Mouse (Mus musculus) heart, embryonic 11.5 days (tissue): ENCODE data around the gene Sf3a1. TPM values are rescaled to one million over a fixed set of nuclear protein-coding genes. Genes with fewer than 3 reads are reported as not detected.

Source experiments
- ATAC-seq: fragments of 200-750 bp; cut with Nextera tagmentation; replicated peaks from 2 replicates; pipeline ENCODE4 v1.8.0; 2017; ENCODE audit warnings: moderate library complexity; ENCODE audit not compliant: insufficient number of reproducible peaks, low FRiP score, low TSS enrichment
- H3K27ac ChIP-seq: fragments of 300-500 bp; sonication (generic); 2 replicates; pipeline ENCODE4 v1.5.1; 2014; ENCODE audit warnings: mild to moderate bottlenecking, low read depth, low read length
- H3K27me3 ChIP-seq: fragments of 300-500 bp; sonication (generic); 2 replicates; pipeline ENCODE4 v1.6.1; 2014; ENCODE audit warnings: mild to moderate bottlenecking, low read length, mixed read lengths; ENCODE audit not compliant: control insufficient read depth, insufficient read depth
- H3K36me3 ChIP-seq: fragments of 300-500 bp; sonication (generic); 2 replicates; pipeline ENCODE4 v1.6.1; 2014; ENCODE audit warnings: mild to moderate bottlenecking, low read length, moderate library complexity, mixed read lengths; ENCODE audit not compliant: control insufficient read depth, insufficient read depth
- H3K4me1 ChIP-seq: fragments of 300-500 bp; sonication (generic); 2 replicates; pipeline ENCODE4 v1.6.1; 2014; ENCODE audit warnings: low read length; ENCODE audit not compliant: control insufficient read depth, insufficient read depth
- H3K4me2 ChIP-seq: fragments of 300-500 bp; sonication (generic); 2 replicates; pipeline ENCODE4 v1.6.1; 2014; ENCODE audit warnings: mild to moderate bottlenecking, moderate library complexity
- H3K4me3 ChIP-seq: fragments of 300-500 bp; sonication (generic); 2 replicates; pipeline ENCODE4 v1.5.1; 2014; ENCODE audit warnings: low read depth, low read length
- H3K9ac ChIP-seq: fragments of 300-500 bp; sonication (generic); 2 replicates; pipeline ENCODE4 v1.6.1; 2014; ENCODE audit warnings: mild to moderate bottlenecking, low read depth, low read length, moderate library complexity
- H3K9me3 ChIP-seq: fragments of 300-500 bp; sonication (generic); replicated peaks from 2 replicates; pipeline ENCODE4 v1.6.1; 2016; ENCODE audit warnings: low read length; ENCODE audit not compliant: control insufficient read depth
- WGBS: fragments of 180-500 bp; shearing (Covaris S2); extraction: QIAGEN DNeasy Blood & Tissue Kit; methylation state at CpG from one replicate; pipeline ENCODE4 v1.1.7; 2014; ENCODE audit not compliant: insufficient replicate concordance; 5-methylcytosine and 5-hydroxymethylcytosine counted together
- polyA plus RNA-seq: library from polyadenylated mRNA; unstranded; fragments of >200 nt; fragmentation: Nextera tagmentation; extraction: Ambion mirVana; gene quantifications from 2 replicates; pipeline ENCODE4 v1.2.1, GENCODE M21; 2014

Sf3a1 gene
- polyA plus RNA-seq, 1 experiment from 2014 or later = 44.7 TPM

GRCm38 (mm10) chr11:4160758-4161480 is 769 bp downstream of the Sf3a1 start:
- no peaks in the 10 kb centered on the region for H3K27me3 ChIP-seq
- H3K9me3 ChIP-seq = no peaks in the 10 kb centered on the region
- no peak for ATAC-seq
- peak overlapping the region; percentile 88 for H3K4me3 ChIP-seq
- peaks cover 14% of the 10 kb centered on the region for H3K36me3 ChIP-seq
- H3K4me1 ChIP-seq = peaks cover 12% of the 10 kb centered on the region
- WGBS = 8% methylated on average over 15 of the region's 15 CpGs
- peak overlapping the region; percentile 89 for H3K4me2 ChIP-seq
- H3K9ac ChIP-seq = peak overlapping the region; percentile 92
- H3K27ac ChIP-seq = peak overlapping the region; percentile 89

GRCm38 (mm10) chr11:4164701-4165100 is 4.6 kb downstream of the Sf3a1 start:
- H3K27ac ChIP-seq = no peak overlapping the region
- 95% methylated on average over 2 of the region's 2 CpGs for WGBS
- H3K4me3 ChIP-seq = no peak overlapping the region
- H3K36me3 ChIP-seq = peaks cover 37% of the 10 kb centered on the region
- H3K9me3 ChIP-seq = no peaks in the 10 kb centered on the region
- no peak overlapping the region for H3K4me2 ChIP-seq
- ATAC-seq = no peak
- peaks cover 9% of the 10 kb centered on the region for H3K4me1 ChIP-seq
- H3K9ac ChIP-seq = no peak overlapping the region
- H3K27me3 ChIP-seq = no peaks in the 10 kb centered on the region

DNA sequence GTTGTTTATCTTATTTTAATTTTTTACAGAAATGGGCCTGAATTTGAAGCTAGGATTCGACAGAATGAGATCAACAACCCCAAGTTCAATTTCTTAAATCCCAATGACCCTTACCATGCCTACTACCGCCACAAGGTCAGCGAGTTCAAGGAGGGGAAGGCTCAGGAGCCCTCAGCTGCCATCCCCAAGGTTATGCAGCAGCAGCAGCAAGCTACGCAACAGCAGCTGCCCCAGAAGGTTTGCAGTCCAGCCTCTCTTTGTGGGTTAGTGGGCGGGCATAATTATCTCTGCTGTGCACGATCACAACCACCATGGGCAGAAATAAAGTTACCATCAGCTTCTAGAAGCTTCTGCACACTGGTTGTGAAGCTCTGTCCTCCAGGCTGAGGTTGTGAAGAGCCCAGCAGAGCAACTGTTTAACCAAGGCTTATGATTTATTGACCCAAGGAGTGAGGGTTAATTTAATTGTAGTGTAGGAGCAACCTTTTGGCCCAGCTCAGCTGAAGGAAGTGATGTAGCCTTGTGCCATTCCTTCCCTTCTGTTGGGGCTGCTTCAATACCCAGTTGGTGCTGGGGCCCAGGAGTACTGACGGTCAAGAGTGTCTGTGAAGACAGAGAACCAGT is 6.4 kb downstream of the Sf3a1 start:
- Histone ChIP-seq H3K4me1 (peaks cover under 1% of the 10 kb centered on the region), H3K27me3 (no peaks in the 10 kb centered on the region), H3K4me2 (no peak overlapping the region), H3K9me3 (no peaks in the 10 kb centered on the region), H3K9ac (no peak overlapping the region), H3K4me3 (no peak overlapping the region), H3K36me3 (peaks cover 49% of the 10 kb centered on the region), H3K27ac (no peak overlapping the region)
- 92% methylated on average over 7 of the region's 7 CpGs for WGBS
- ATAC-seq = no peak

- Histone ChIP-seq H3K36me3 (peaks cover 78% of the 10 kb centered on the region), H3K9ac (no peak overlapping the region), H3K27me3 (no peaks in the 10 kb centered on the region), H3K27ac (no peak overlapping the region), H3K4me3 (no peak overlapping the region), H3K4me1 (no peaks in the 10 kb centered on the region), H3K9me3 (no peaks in the 10 kb centered on the region), H3K4me2 (no peak overlapping the region)
- ATAC-seq = no peak
- WGBS = 89% methylated on average over 5 of the region's 5 CpGs
Measured at GRCm38 (mm10) chr11:4174586-4174985, 14.4 kb downstream of the Sf3a1 start.

GRCm38 (mm10) chr11:4177716-4178115 is 17.6 kb downstream of the Sf3a1 start:
- H3K27ac ChIP-seq = no peak overlapping the region
- H3K36me3 ChIP-seq = peaks cover 78% of the 10 kb centered on the region
- H3K27me3 ChIP-seq = no peaks in the 10 kb centered on the region
- H3K4me2 ChIP-seq = no peak overlapping the region
- no peaks in the 10 kb centered on the region for H3K4me1 ChIP-seq
- H3K9me3 ChIP-seq = no peaks in the 10 kb centered on the region
- no peak; the same call in 1 of the 2 replicates for ATAC-seq
- H3K9ac ChIP-seq = no peak overlapping the region
- WGBS = 55% methylated on average over 4 of the region's 4 CpGs
- H3K4me3 ChIP-seq = no peak overlapping the region

- no peak for ATAC-seq
- no peak overlapping the region for H3K4me3 ChIP-seq
- H3K4me2 ChIP-seq = no peak overlapping the region
- H3K4me1 ChIP-seq = no peaks in the 10 kb centered on the region
- no peak overlapping the region for H3K27ac ChIP-seq
- H3K36me3 ChIP-seq = peaks cover 38% of the 10 kb centered on the region
- no peak overlapping the region for H3K9ac ChIP-seq
- WGBS = 16% methylated on average over 1 of the region's 1 CpGs
- no peaks in the 10 kb centered on the region for H3K27me3 ChIP-seq
- no peaks in the 10 kb centered on the region for H3K9me3 ChIP-seq
Measured at GRCm38 (mm10) chr11:4182061-4182460, 21.9 kb downstream of the Sf3a1 start.

DNA sequence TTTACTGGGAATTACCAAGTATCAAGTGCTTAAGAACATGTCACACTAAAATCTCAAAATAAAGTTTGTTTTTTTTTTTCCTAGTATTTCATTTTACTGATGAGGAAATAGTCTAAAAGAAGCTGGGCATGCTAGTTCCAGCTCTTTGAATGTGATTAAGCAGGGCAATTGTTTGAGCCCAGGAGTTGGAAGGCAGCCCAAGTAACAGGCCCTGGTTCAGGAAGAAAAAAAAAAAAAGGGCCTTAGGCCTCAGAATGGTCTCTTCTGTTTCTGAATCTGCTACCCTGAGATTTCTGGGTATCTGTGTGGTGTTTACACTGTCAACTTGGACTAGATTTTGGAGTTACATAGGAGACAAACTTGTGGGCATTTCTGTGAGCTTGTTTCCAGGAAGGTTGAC is 23.4 kb downstream of the Sf3a1 start:
- Histone ChIP-seq H3K9ac (no peak overlapping the region), H3K4me1 (peaks cover 7% of the 10 kb centered on the region; the same call in 1 of the 2 replicates), H3K4me3 (no peak overlapping the region), H3K4me2 (no peak overlapping the region), H3K9me3 (no peaks in the 10 kb centered on the region), H3K36me3 (peaks cover 24% of the 10 kb centered on the region), H3K27me3 (no peaks in the 10 kb centered on the region), H3K27ac (no peak overlapping the region)
- no peak for ATAC-seq

GRCm38 (mm10) chr11:4184251-4184952 is 24.3 kb downstream of the Sf3a1 start:
- Histone ChIP-seq H3K9me3 (no peaks in the 10 kb centered on the region), H3K4me1 (peaks cover 7% of the 10 kb centered on the region; the same call in 1 of the 2 replicates), H3K27me3 (no peaks in the 10 kb centered on the region), H3K27ac (no peak overlapping the region), H3K9ac (no peak overlapping the region), H3K4me2 (no peak overlapping the region), H3K4me3 (no peak overlapping the region), H3K36me3 (peaks cover 21% of the 10 kb centered on the region)
- 65% methylated on average over 4 of the region's 4 CpGs for WGBS
- ATAC-seq = no peak
